Mouse (Mus musculus) central nervous system, embryonic 14 days (tissue): ENCODE results near the gene Gm14434. TPM values are rescaled to one million over a fixed set of nuclear protein-coding genes. Genes with fewer than 3 reads are reported as not detected.

Experiments
- polyA plus RNA-seq: library from polyadenylated mRNA; depleted of rRNA; stranded (reverse); fragments of >200 nt; gene quantifications from 2 replicates; pipeline ENCODE4 v1.2.3, GENCODE M21; 2012; rRNA removed

Gm14434 gene
- polyA plus RNA-seq = 15.8 and 16.7 TPM in 2 replicates

DNA sequence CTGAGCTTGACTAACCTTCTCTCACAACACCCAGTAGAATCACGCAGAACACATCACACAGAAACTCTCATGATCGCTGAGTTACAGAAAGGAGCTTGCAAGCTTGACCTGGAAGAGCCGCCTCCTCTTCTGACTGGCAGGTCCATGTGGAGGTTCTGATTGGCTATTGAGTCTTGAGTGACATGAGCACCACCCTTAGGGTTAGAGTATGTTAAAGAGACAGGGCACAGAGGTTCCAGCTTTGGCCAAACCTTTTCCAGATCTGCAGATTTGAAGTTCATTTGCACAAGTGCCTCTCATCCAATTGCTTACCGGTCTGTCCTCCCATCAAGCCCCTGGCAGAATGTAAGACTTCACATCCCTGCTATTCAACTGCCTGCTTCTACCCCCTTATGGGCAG lies at the start of gene Gm14434:
Gene Gm14434 (minus strand): TSS at position 101 of the 400 bp plus-strand sequence.

DNA sequence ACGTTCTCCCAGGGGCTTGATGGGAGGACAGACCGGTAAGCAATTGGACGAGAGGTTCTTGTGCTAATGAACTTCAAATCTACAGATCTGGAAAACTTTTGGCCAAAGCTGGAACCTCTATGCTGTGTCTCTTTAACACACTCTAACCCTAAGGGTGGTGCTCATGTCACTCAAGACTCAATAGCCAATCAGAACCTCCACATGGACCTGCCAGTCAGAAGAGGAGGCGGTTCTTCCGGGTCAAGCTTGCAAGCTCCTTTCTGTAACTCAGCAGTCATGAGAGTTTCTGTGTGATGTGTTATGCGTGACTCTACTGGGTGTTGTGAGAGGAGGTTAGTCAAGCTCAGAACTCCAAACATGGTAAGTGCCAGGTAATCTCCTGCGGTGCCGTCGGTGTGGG lies 34.2 kb upstream of the Gm14434 start, which contains the start of gene Zfp967:
Gene Zfp967 (plus strand): TSS at position 301 of the 400 bp plus-strand sequence.

DNA sequence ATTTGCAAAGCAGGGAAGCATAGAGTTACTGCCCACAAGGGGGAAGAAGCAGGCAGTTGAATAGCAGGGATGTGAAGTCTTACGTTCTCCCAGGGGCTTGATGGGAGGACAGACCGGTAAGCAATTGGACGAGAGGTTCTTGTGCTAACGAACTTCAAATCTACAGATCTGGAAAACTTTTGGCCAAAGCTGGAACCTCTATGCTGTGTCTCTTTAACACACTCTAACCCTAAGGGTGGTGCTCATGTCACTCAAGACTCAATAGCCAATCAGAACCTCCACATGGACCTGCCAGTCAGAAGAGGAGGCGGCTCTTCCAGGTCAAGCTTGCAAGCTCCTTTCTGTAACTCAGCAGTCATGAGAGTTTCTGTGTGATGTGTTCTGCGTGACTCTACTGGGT lies 63.3 kb downstream of the Gm14434 start, which contains the start of gene Gm14435:
Gene Gm14435 (plus strand): TSS at position 301 of the 400 bp plus-strand sequence.

Other genes with a start within 250 kb of the Gm14434 start
- not detected in 2 replicates for gene Gm11009, start 167.3 kb downstream of the Gm14434 start, polyA plus RNA-seq
- gene Gm14435, start 63.2 kb downstream of the Gm14434 start, polyA plus RNA-seq = 1.5 and 2.1 TPM in 2 replicates
- gene Zfp967, start 34.3 kb upstream of the Gm14434 start, polyA plus RNA-seq = not detected in 2 replicates
- 8.0 and 8.3 TPM in 2 replicates for gene Gm14308, start 149.6 kb upstream of the Gm14434 start, polyA plus RNA-seq
- 8.7 TPM in 2 replicates for gene Zfp973, start 183.7 kb upstream of the Gm14434 start, polyA plus RNA-seq
- gene Gm14305, start 221.5 kb upstream of the Gm14434 start, polyA plus RNA-seq = 23.8 and 24.1 TPM in 2 replicates